Mouse (Mus musculus) cerebellum, adult 2 months (tissue): ENCODE measurements around the gene Scyl3.

Experiments
- CTCF ChIP-seq: fragments of 200-500 bp; IDR thresholded peaks from 2 replicates; pipeline ENCODE4 v1.5.1; 2011; ENCODE audit warnings: low read depth, mild to moderate bottlenecking, control low read depth, low read length, moderate library complexity, borderline replicate concordance; ENCODE audit not compliant: insufficient read depth
- POLR2A ChIP-seq: fragments of 200-500 bp; IDR thresholded peaks from 2 replicates; pipeline ENCODE4 v1.6.1; 2011; ENCODE audit warnings: low read length, control low read depth, borderline replicate concordance; ENCODE audit not compliant: insufficient read depth

- TF ChIP-seq POLR2A = no peak
- TF ChIP-seq CTCF = no peak
Measured at GRCm38 (mm10) chr1:163930458-163930794, 1.5 kb downstream of the Scyl3 start.
